Mouse (Mus musculus) testis, adult 2 months (tissue): ENCODE results near the gene D230025D16Rik. TPM values are rescaled to one million over a fixed set of nuclear protein-coding genes. Genes with fewer than 3 reads are reported as not detected.

Experiments
- H3K27ac ChIP-seq: fragments of 200-500 bp; 2 replicates; pipeline ENCODE4 v1.5.1; 2012; ENCODE audit warnings: low read depth, low read length; ENCODE audit not compliant: control insufficient read depth, insufficient read depth
- H3K27me3 ChIP-seq: fragments of 200-500 bp; 2 replicates; pipeline ENCODE4 v1.6.1; 2012; ENCODE audit warnings: mild to moderate bottlenecking, low read length, moderate library complexity; ENCODE audit not compliant: control insufficient read depth, insufficient read depth
- H3K36me3 ChIP-seq: fragments of 200-500 bp; 2 replicates; pipeline ENCODE4 v1.6.1; 2012; ENCODE audit warnings: mild to moderate bottlenecking, low read length; ENCODE audit not compliant: control insufficient read depth, insufficient read depth
- H3K4me1 ChIP-seq: fragments of 200-500 bp; 2 replicates; pipeline ENCODE4 v1.6.1; 2012; ENCODE audit warnings: low read length; ENCODE audit not compliant: control insufficient read depth, insufficient read depth
- H3K4me3 ChIP-seq: fragments of 200-500 bp; 2 replicates; pipeline ENCODE4 v1.5.1; 2012; ENCODE audit warnings: low read depth, mild to moderate bottlenecking, low read length, moderate library complexity, mixed read lengths; ENCODE audit not compliant: control insufficient read depth
- CTCF ChIP-seq: fragments of 200-500 bp; IDR thresholded peaks from 2 replicates; pipeline ENCODE4 v1.5.1; 2012; ENCODE audit warnings: low read depth, mild to moderate bottlenecking, inconsistent platforms, low read length, moderate library complexity; ENCODE audit not compliant: control insufficient read depth, insufficient read depth, insufficient replicate concordance
- POLR2A ChIP-seq: fragments of 200-500 bp; IDR thresholded peaks from 2 replicates; pipeline ENCODE4 v1.6.1; 2012; ENCODE audit warnings: low read depth, mild to moderate bottlenecking, inconsistent platforms, low read length, moderate library complexity; ENCODE audit not compliant: control insufficient read depth
- polyA plus RNA-seq: library from polyadenylated mRNA; depleted of rRNA; stranded (reverse); fragments of >200 nt; gene quantifications from 2 replicates; pipeline ENCODE4 v1.2.3, GENCODE M21; 2012

D230025D16Rik gene
- polyA plus RNA-seq, 1 experiment, result 7.8 TPM

DNA sequence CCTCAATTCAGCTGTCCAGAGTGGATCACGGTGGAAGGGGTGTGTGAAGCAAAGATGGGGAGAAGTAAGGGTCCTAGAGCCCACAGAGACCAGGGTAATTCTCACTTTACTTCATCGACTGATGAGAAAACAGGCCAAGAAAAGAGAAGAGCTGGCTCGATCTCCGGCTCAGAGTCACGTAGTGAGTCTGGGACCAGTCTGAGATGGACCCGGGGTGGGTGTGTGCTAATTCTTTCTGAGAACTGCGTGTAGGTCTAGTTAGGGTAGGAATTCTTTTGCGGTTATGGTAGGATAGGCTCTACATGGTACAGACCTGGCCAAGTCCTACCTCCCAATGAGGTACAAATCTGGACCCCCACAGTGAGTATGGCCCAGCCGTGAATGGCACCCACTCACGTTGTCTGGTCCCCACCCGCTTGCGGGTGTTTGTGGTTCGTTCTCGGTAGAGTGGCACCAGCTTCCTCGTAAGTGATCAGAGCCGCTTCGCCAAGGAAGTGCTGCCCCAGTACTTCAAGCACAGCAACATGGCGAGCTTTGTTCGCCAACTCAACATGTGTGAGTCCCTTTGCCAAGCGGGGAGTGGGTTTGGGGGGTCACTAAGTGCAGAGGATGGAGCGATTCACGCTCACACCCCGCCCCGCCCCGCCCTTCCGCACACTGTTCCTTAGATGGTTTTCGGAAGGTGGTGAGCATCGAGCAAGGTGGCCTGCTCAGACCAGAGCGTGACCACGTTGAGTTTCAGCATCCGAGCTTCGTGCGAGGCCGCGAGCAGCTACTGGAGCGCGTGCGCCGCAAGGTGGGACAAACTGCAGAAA is 45.4 kb downstream of the D230025D16Rik start:
- H3K4me3 ChIP-seq, result peak overlapping the region; percentile 10
- H3K27ac ChIP-seq, result no peak overlapping the region
- no peaks in the 10 kb centered on the region for H3K36me3 ChIP-seq
- TF ChIP-seq POLR2A, result no peak
- no peak for TF ChIP-seq CTCF
- H3K27me3 ChIP-seq, result no peaks in the 10 kb centered on the region
- H3K4me1 ChIP-seq, result peaks cover 27% of the 10 kb centered on the region

DNA sequence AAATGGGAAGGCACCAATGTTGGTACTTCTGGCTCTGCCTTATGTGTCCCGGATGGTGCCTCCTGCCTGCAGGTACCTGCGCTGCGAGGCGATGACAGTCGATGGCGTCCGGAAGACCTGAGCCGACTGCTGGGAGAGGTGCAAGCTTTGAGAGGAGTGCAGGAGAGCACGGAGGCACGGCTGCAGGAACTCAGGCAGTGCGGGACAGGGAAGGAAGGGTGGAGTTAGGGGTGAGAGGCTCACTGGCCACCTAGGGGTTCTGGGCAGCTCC is 45.9 kb downstream of the D230025D16Rik start:
- Histone ChIP-seq H3K4me3 (no peak overlapping the region; the same call in 1 of the 2 replicates), H3K27ac (no peak overlapping the region), H3K36me3 (no peaks in the 10 kb centered on the region), H3K4me1 (peaks cover 27% of the 10 kb centered on the region), H3K27me3 (no peaks in the 10 kb centered on the region)
- TF ChIP-seq POLR2A (no peak), CTCF (no peak)

DNA sequence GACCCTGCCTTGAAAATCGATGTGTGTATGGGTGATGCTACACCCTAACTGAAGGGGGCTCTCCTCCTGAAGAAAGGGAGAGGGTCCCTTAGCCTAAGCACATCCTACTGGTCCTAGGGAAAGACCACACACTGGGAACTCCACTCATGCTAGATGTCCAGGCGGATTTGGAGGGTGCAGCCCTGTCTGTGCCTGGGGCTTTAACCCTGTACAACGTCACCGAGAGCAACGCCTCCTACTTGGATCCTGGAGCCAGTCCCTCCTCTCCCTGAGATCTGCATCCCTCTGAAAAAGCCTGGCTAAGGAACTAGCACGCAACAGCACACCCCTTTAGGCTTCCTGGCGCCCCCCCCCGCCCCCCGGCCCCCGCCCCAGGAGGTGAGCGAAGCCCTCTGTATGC is 50.4 kb downstream of the D230025D16Rik start:
- Histone ChIP-seq H3K27ac (no peak overlapping the region), H3K36me3 (no peaks in the 10 kb centered on the region), H3K4me3 (no peak overlapping the region), H3K27me3 (no peaks in the 10 kb centered on the region), H3K4me1 (peaks cover 17% of the 10 kb centered on the region)
- no peak for TF ChIP-seq POLR2A
- no peak for TF ChIP-seq CTCF

DNA sequence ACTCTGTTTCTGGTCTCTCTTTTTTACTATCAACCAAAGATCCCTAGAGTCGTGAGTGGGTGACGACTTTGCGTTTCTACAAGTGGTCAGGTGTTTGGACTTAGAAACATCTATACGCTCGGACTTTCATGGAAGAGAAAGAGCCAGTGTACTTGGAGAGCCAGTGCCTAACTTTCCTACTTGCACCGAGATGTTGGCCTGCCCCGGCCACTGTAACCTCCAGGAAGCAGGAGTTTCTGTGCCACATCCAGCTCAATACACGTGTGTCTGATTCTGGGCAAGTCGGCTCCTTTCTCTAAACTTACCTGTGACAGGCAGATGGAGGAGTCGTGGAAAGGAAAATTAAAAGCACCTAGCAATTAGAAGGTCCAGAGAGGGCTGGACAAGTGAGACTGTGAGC is 50.9 kb downstream of the D230025D16Rik start, which contains the start of gene Nol3:
Gene Nol3, plus strand, starts transcription at position 301 of the 400 bp plus-strand sequence.
- H3K27me3 ChIP-seq, result no peaks in the 10 kb centered on the region
- H3K4me1 ChIP-seq, result peaks cover 13% of the 10 kb centered on the region
- peak within 1 kb of the TSS; percentile 33 for H3K4me3 ChIP-seq
- H3K27ac ChIP-seq, result no peak within 1 kb of the TSS
- no peaks in the 10 kb centered on the region for H3K36me3 ChIP-seq
- no peak for TF ChIP-seq CTCF
- no peak for TF ChIP-seq POLR2A

DNA sequence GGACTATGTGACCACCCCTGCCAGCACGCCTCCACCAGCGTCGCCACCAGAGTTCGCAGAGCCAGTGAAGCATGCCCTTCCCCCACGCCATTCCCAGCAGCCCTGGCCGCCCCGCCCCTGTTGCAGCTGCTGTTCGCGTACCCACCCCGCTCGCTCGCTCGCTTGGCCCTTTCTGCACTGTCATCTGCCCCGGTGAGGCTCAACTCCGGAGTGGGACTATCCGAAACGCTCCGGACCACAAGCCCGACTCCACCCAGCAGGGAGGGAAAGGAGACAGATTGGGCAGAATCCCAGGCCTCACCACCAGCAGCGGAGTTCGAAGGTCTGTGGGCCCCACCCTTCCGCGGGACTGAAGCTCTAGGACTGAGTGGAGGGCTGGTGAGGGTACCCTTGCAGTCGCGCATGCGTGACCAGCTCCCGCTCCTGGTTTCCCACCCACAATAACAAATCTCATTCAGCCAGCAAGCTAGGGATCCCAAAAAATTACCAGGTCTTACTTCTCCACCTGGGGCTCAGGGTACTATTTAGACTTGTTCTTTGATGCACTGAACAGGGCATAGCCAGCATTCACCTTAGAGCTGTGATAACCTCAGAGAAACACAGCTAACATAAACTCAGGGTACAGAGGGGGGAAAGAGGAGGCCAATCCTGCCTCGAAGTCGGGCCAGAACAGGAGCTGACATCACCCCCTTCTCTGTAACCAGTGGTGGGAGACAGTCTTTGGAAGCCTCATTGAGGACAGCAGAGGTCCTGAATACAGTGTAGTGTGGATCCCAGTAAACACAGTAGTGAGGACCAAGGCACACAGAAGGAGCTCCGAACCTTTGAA is 51.6 kb downstream of the D230025D16Rik start:
- Histone ChIP-seq H3K27ac (no peak overlapping the region), H3K36me3 (no peaks in the 10 kb centered on the region), H3K4me1 (peaks cover 12% of the 10 kb centered on the region), H3K27me3 (no peaks in the 10 kb centered on the region), H3K4me3 (peak overlapping the region; percentile 33)
- no peak for TF ChIP-seq POLR2A
- no peak for TF ChIP-seq CTCF

DNA sequence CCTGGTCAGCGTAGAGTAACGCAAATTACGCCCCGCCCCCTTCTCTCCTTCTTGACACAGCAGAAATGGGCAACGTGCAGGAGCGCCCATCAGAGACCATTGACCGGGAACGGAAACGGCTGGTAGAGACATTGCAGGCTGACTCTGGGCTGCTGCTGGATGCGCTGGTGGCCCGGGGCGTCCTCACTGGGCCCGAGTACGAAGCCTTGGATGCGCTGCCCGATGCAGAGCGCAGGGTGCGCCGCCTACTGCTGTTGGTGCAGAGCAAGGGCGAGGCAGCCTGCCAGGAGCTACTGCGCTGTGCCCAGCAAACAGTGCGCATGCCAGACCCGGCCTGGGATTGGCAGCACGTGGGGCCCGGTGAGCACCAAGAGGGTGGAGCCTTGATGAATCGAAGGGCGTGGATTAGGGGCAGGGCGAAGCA is 54.0 kb downstream of the D230025D16Rik start:
- H3K36me3 ChIP-seq, result no peaks in the 10 kb centered on the region
- H3K27ac ChIP-seq, result no peak overlapping the region
- H3K4me3 ChIP-seq, result peak overlapping the region; percentile 23
- TF ChIP-seq CTCF (no peak), POLR2A (no peak)
- H3K4me1 ChIP-seq, result peaks cover 12% of the 10 kb centered on the region
- no peaks in the 10 kb centered on the region for H3K27me3 ChIP-seq

DNA sequence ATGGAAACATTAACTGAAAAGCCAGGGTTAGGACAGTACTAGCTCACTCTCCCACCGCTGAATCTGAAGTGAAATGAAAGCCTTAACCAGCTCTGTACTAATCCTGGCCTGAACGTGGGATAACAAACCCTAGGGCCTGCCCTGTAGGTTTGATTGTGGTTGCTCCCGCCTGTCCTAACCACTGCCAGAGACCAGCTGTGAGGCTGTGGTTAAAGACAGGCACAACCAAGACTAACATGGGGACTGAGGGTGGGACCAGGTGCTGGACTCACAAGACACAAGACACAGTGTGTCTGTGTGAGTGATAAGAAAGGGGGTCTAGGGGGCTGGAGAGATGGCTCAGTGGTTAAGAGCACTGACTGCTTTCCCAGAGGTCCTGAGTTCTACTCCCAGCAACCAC is 55.6 kb downstream of the D230025D16Rik start:
- Histone ChIP-seq H3K4me1 (peaks cover 12% of the 10 kb centered on the region), H3K27me3 (no peaks in the 10 kb centered on the region), H3K36me3 (no peaks in the 10 kb centered on the region), H3K4me3 (no peak overlapping the region), H3K27ac (no peak overlapping the region)
- no peak for TF ChIP-seq CTCF
- TF ChIP-seq POLR2A, result no peak

DNA sequence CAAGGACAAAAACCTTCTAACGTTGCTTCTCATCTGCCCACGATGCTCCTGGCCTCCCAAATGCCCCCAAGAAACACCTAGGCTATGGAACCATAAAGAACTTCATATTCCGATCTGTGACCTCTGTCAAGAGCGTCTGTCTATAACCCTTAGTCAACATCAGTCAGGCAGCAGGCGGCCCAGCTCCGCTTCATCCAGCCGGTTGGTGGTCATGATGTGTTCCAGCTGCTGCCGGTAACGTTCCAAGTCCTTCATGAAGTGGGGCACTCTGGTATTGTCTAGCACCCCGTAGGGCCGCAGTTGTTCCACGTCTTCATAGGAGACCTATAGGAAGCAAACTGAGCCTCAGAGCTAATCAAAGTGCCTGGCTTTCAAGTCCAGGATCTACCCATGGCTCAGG is 56.9 kb downstream of the D230025D16Rik start:
- no peak for TF ChIP-seq CTCF
- no peak for TF ChIP-seq POLR2A
- Histone ChIP-seq H3K36me3 (no peaks in the 10 kb centered on the region), H3K4me3 (no peak overlapping the region), H3K27ac (no peak overlapping the region), H3K27me3 (no peaks in the 10 kb centered on the region), H3K4me1 (peaks cover 7% of the 10 kb centered on the region)
